Mouse (Mus musculus): ENCODE results near the gene Il17c. TPM values are rescaled to one million over a fixed set of nuclear protein-coding genes. Genes with fewer than 3 reads are reported as not detected.

Il17c gene
- polyA plus RNA-seq, 2 experiments: not detected

GRCm38 (mm10) chr8:122437708-122438331 lies 16.0 kb downstream of the Il17c start:
- ATAC-seq (ENCODE audit: insufficient read depth) (no peak), DNase-seq (ENCODE audit: low read depth in 3 of 3, low spot score in 3 of 3) (no peak)
- Histone ChIP-seq H3K36me3 (replicated peaks; ENCODE audit: control insufficient read depth, insufficient read depth, low read depth) (no peaks in the 10 kb centered on the region), H3K27ac (no peak overlapping the region), H3K27me3 (ENCODE audit: control insufficient read depth, insufficient read depth, low read length) (no peaks in the 10 kb centered on the region), H3K4me1 (replicated peaks; ENCODE audit: control insufficient read depth in 2 of 2, insufficient read depth in 2 of 2, low read length in 1 of 2) (peaks cover 3 to 11% of the 10 kb centered on the region in 2 experiments), H3K9me3 (ENCODE audit: control insufficient read depth, low read length) (no peaks in the 10 kb centered on the region), H3K4me2 (ENCODE audit: low read depth) (no peak overlapping the region), H3K4me3 (ENCODE audit: insufficient read depth in 1 of 2, low read depth in 2 of 2, low read length in 2 of 2) (no peak overlapping the region), H3K9ac (replicated peaks) (no peak overlapping the region)
- 75% methylated on average over 13 of the region's 13 CpGs for WGBS (ENCODE audit: insufficient replicate concordance)
- TF ChIP-seq CTCF (IDR thresholded peaks at IDR 0.05; ENCODE audit: low read depth): no peak
- no peak for TF ChIP-seq EP300 (IDR thresholded peaks at IDR 0.05; ENCODE audit: low read depth)

GRCm38 (mm10) chr8:122439336-122439735 lies 17.5 kb downstream of the Il17c start:
- H3K9ac ChIP-seq (replicated peaks): no peak overlapping the region
- TF ChIP-seq EP300 (IDR thresholded peaks at IDR 0.05; ENCODE audit: low read depth) (no peak), CTCF (IDR thresholded peaks at IDR 0.05; ENCODE audit: low read depth) (no peak)
- no peaks in the 10 kb centered on the region for H3K36me3 ChIP-seq (replicated peaks; ENCODE audit: control insufficient read depth, insufficient read depth, low read depth)
- no peaks in the 10 kb centered on the region for H3K27me3 ChIP-seq (ENCODE audit: control insufficient read depth, insufficient read depth, low read length)
- H3K4me1 ChIP-seq (replicated peaks; ENCODE audit: control insufficient read depth in 2 of 2, insufficient read depth in 2 of 2, low read length in 1 of 2): peaks cover 1 to 10% of the 10 kb centered on the region in 2 experiments; a peak in 3 of 4 replicates
- no peak overlapping the region for H3K4me2 ChIP-seq (ENCODE audit: low read depth)
- no peak overlapping the region for H3K4me3 ChIP-seq (ENCODE audit: insufficient read depth in 1 of 2, low read depth in 2 of 2, low read length in 2 of 2)
- 90% methylated on average over 16 of the region's 16 CpGs for WGBS (ENCODE audit: insufficient replicate concordance)
- no peaks in the 10 kb centered on the region for H3K9me3 ChIP-seq (ENCODE audit: control insufficient read depth, low read length)
- no peak for DNase-seq (ENCODE audit: low read depth in 3 of 3, low spot score in 3 of 3)
- ATAC-seq (ENCODE audit: insufficient read depth): no peak
- H3K27ac ChIP-seq: no peak overlapping the region

- Histone ChIP-seq H3K4me1 (replicated peaks; ENCODE audit: control insufficient read depth in 2 of 2, insufficient read depth in 2 of 2, low read length in 1 of 2) (peaks cover 4 to 14% of the 10 kb centered on the region in 2 experiments; a peak in 3 of 4 replicates), H3K9me3 (ENCODE audit: control insufficient read depth, low read length) (no peaks in the 10 kb centered on the region), H3K36me3 (replicated peaks; ENCODE audit: control insufficient read depth, insufficient read depth, low read depth) (no peaks in the 10 kb centered on the region), H3K27me3 (ENCODE audit: control insufficient read depth, insufficient read depth, low read length) (no peaks in the 10 kb centered on the region), H3K27ac (no peak overlapping the region), H3K9ac (replicated peaks) (no peak overlapping the region), H3K4me2 (ENCODE audit: low read depth) (no peak overlapping the region), H3K4me3 (ENCODE audit: insufficient read depth in 1 of 2, low read depth in 2 of 2, low read length in 2 of 2) (no peak overlapping the region)
- DNase-seq (ENCODE audit: low read depth in 3 of 3, low spot score in 3 of 3): no peak
- TF ChIP-seq CTCF (IDR thresholded peaks at IDR 0.05; ENCODE audit: low read depth): no peak
- ATAC-seq (ENCODE audit: insufficient read depth): no peak
- WGBS (ENCODE audit: insufficient replicate concordance): 76% methylated on average over 1 of the region's 1 CpGs
Measured at GRCm38 (mm10) chr8:122441326-122441725, 19.5 kb downstream of the Il17c start.

- Histone ChIP-seq H3K4me3 (ENCODE audit: insufficient read depth in 1 of 2, low read depth in 2 of 2, low read length in 2 of 2) (peak overlapping the region; percentile 70 to 76), H3K4me1 (replicated peaks; ENCODE audit: control insufficient read depth in 2 of 2, insufficient read depth in 2 of 2, low read length in 1 of 2) (peaks cover 4 to 14% of the 10 kb centered on the region in 2 experiments; a peak in 3 of 4 replicates)
Measured at GRCm38 (mm10) chr8:122442356-122442755, 20.5 kb downstream of the Il17c start.

GRCm38 (mm10) chr8:122442781-122443180 lies 21.0 kb downstream of the Il17c start:
- H3K9me3 ChIP-seq (ENCODE audit: control insufficient read depth, low read length): no peaks in the 10 kb centered on the region
- no peaks in the 10 kb centered on the region for H3K27me3 ChIP-seq (ENCODE audit: control insufficient read depth, insufficient read depth, low read length)
- no peak for DNase-seq (ENCODE audit: low read depth in 3 of 3, low spot score in 3 of 3)
- 3% methylated on average over 12 of the region's 12 CpGs for WGBS (ENCODE audit: insufficient replicate concordance)
- ATAC-seq (ENCODE audit: insufficient read depth): no peak
- peak overlapping the region; percentile 56 for H3K9ac ChIP-seq (replicated peaks)
- no peak overlapping the region for H3K27ac ChIP-seq
- peaks cover 4 to 14% of the 10 kb centered on the region in 2 experiments; a peak in 3 of 4 replicates for H3K4me1 ChIP-seq (replicated peaks; ENCODE audit: control insufficient read depth in 2 of 2, insufficient read depth in 2 of 2, low read length in 1 of 2)
- H3K36me3 ChIP-seq (replicated peaks; ENCODE audit: control insufficient read depth, insufficient read depth, low read depth): no peaks in the 10 kb centered on the region
- H3K4me3 ChIP-seq (ENCODE audit: insufficient read depth in 1 of 2, low read depth in 2 of 2, low read length in 2 of 2): peak overlapping the region; percentile 70 to 76
- H3K4me2 ChIP-seq (ENCODE audit: low read depth): peak overlapping the region; percentile 86
- TF ChIP-seq EP300 (IDR thresholded peaks at IDR 0.05; ENCODE audit: low read depth) (no peak), CTCF (IDR thresholded peaks at IDR 0.05; ENCODE audit: low read depth) (no peak)

More at GRCm38 (mm10) chr8:122442356-122442755, 20.5 kb downstream of the Il17c start:
- Histone ChIP-seq H3K36me3 (replicated peaks; ENCODE audit: control insufficient read depth, insufficient read depth, low read depth) (no peaks in the 10 kb centered on the region), H3K4me2 (ENCODE audit: low read depth) (peak overlapping the region; percentile 86), H3K9ac (replicated peaks) (peak overlapping the region; percentile 56; the same call in 1 of the 2 replicates), H3K27me3 (ENCODE audit: control insufficient read depth, insufficient read depth, low read length) (no peaks in the 10 kb centered on the region), H3K9me3 (ENCODE audit: control insufficient read depth, low read length) (no peaks in the 10 kb centered on the region), H3K27ac (no peak overlapping the region)
- no peak for TF ChIP-seq EP300 (IDR thresholded peaks at IDR 0.05; ENCODE audit: low read depth)
- TF ChIP-seq CTCF (IDR thresholded peaks at IDR 0.05; ENCODE audit: low read depth): no peak
- DNase-seq (ENCODE audit: low read depth in 3 of 3, low spot score in 3 of 3) (no peak), ATAC-seq (ENCODE audit: insufficient read depth) (no peak)
- 47% methylated on average over 7 of the region's 7 CpGs for WGBS (ENCODE audit: insufficient replicate concordance)

Measured in liver, embryonic 14.5 days (tissue).